Mouse (Mus musculus) embryonic stem cell, embryonic (primary cell): ENCODE results near the gene Pde8b.

Experiments used
- CTCF ChIA-PET, 4 experiments: fragments of 300-600 bp in 2 of 4; fragments of 350-600 bp in 2 of 4; sonication (Branson Sonifier 250); formaldehyde crosslinking; loops; one replicate each; lab custom pipeline; 2022; ENCODE audit warnings: inconsistent platforms in 2 of 4; lab: Charles Lee
- POLR2A ChIA-PET, 4 experiments: fragments of 300-600 bp in 2 of 4; fragments of 350-600 bp in 2 of 4; sonication (Branson Sonifier 250); formaldehyde crosslinking; loops; one replicate each; lab custom pipeline; 2022; ENCODE audit warnings: antibody characterized with exemption in 4 of 4, inconsistent platforms in 1 of 4; lab: Charles Lee

Pde8b gene

GRCm38 (mm10) chr13:95249511-95250456, at the start of gene Pde8b:
Pde8b (minus strand) TSS chr13:95250336.
- ChIA-PET POLR2A (interaction anchor here in 2 of 4 experiments (0.5 to 0.7 kb wide), 2 partner anchors 25 to 28 kb away, joined by 3 to 5 read pairs; no protein-coding TSS in a partner anchor), CTCF (interaction anchor here in 3 of 4 experiments (0.5 to 1.4 kb wide), 4 partner anchors 24 to 342 kb away, joined by 3 to 4 read pairs (median 4); no protein-coding TSS in a partner anchor)

GRCm38 (mm10) chr13:95291983-95292382, 41.8 kb upstream of the Pde8b start:
- ChIA-PET POLR2A (interaction anchor here in 1 of 4 experiments (1.5 kb wide), 1 partner anchor 44 kb away, joined by 3 read pairs; no protein-coding TSS in a partner anchor), CTCF (interaction anchor here in 2 of 4 experiments (0.6 to 1.0 kb wide), 2 partner anchors 179 to 271 kb away, joined by 3 read pairs; no protein-coding TSS in a partner anchor)

- POLR2A ChIA-PET = no interaction called here
- CTCF ChIA-PET = interaction anchor here in 2 of 4 experiments (0.6 to 1.2 kb wide), 2 partner anchors 88 to 270 kb away, joined by 3 to 4 read pairs; no protein-coding TSS in a partner anchor
These were observed 37.9 kb upstream of the Pde8b start for GRCm38 (mm10) chr13:95288027-95288426.

GRCm38 (mm10) chr13:95286989-95287388, 36.9 kb upstream of the Pde8b start:
- POLR2A ChIA-PET = interaction anchor here in 1 of 4 experiments (1.5 kb wide), 1 partner anchor 66 kb away, joined by 3 read pairs; no protein-coding TSS in a partner anchor
- CTCF ChIA-PET = no interaction called here

- POLR2A ChIA-PET = no interaction called here
These were observed 31.9 kb upstream of the Pde8b start for GRCm38 (mm10) chr13:95281740-95282673.

GRCm38 (mm10) chr13:95278426-95279025, 28.4 kb upstream of the Pde8b start:
- ChIA-PET POLR2A (no interaction called here), CTCF (no interaction called here)

More at GRCm38 (mm10) chr13:95281740-95282673, 31.9 kb upstream of the Pde8b start:
- CTCF ChIA-PET = interaction anchor here in 1 of 4 experiments (0.7 kb wide), 1 partner anchor 55 kb away, joined by 10 read pairs; no protein-coding TSS in a partner anchor

GRCm38 (mm10) chr13:95264691-95265090, 14.6 kb upstream of the Pde8b start:
- CTCF ChIA-PET = no interaction called here
- POLR2A ChIA-PET = interaction anchor here in 1 of 4 experiments (0.5 kb wide), 1 partner anchor 61 kb away, joined by 3 read pairs; no protein-coding TSS in a partner anchor

- POLR2A ChIA-PET = no interaction called here
- CTCF ChIA-PET = no interaction called here
These were observed 11.0 kb upstream of the Pde8b start for GRCm38 (mm10) chr13:95260886-95261789.

GRCm38 (mm10) chr13:95260391-95260790, 10.3 kb upstream of the Pde8b start:
- POLR2A ChIA-PET = no interaction called here
- CTCF ChIA-PET = no interaction called here

GRCm38 (mm10) chr13:95257083-95257482, 6.9 kb upstream of the Pde8b start:
- ChIA-PET CTCF (no interaction called here), POLR2A (no interaction called here)

- ChIA-PET CTCF (interaction anchor here in 1 of 4 experiments (0.6 kb wide), 1 partner anchor 108 kb away, joined by 3 read pairs; no protein-coding TSS in a partner anchor), POLR2A (interaction anchor here in 1 of 4 experiments (0.6 kb wide), 2 partner anchors 1236 to 1650 kb away, joined by 3 read pairs; no protein-coding TSS in a partner anchor)
These were observed 4.9 kb upstream of the Pde8b start for GRCm38 (mm10) chr13:95255083-95255482.

GRCm38 (mm10) chr13:95243026-95243425, 7.1 kb downstream of the Pde8b start:
- ChIA-PET CTCF (no interaction called here), POLR2A (no interaction called here)

GRCm38 (mm10) chr13:95237488-95237887, 12.6 kb downstream of the Pde8b start:
- POLR2A ChIA-PET = interaction anchor here in 1 of 4 experiments (0.7 kb wide), 1 partner anchor 19 kb away, joined by 9 read pairs; no protein-coding TSS in a partner anchor
- CTCF ChIA-PET = no interaction called here

- ChIA-PET CTCF (no interaction called here), POLR2A (no interaction called here)
These were observed 14.9 kb downstream of the Pde8b start for GRCm38 (mm10) chr13:95235261-95235660.

GRCm38 (mm10) chr13:95231366-95232138, 18.6 kb downstream of the Pde8b start:
- CTCF ChIA-PET = no interaction called here

GRCm38 (mm10) chr13:95230326-95230725, 19.8 kb downstream of the Pde8b start:
- ChIA-PET POLR2A (no interaction called here), CTCF (no interaction called here)

More at GRCm38 (mm10) chr13:95231366-95232138, 18.6 kb downstream of the Pde8b start:
- POLR2A ChIA-PET = no interaction called here
